Mouse (Mus musculus) naive thymus-derived CD4-positive, alpha-beta T cell, adult 2 months (primary cell): ENCODE data around the gene Hk1.
A peak's percentile ranks its signal among the peaks of the same experiment; 100 is the strongest.
"Not testable (repeated sequence)": the region's sequence is repeated elsewhere in the genome, so short reads cannot be mapped to it uniquely, and the experiment has no call there.

ENCODE experiments used
- DNase-seq: peaks from one replicate; pipeline ENCODE4 v3.0.0-alpha.2; 2011; ENCODE audit warnings: low read depth

Gene Hk1

DNA sequence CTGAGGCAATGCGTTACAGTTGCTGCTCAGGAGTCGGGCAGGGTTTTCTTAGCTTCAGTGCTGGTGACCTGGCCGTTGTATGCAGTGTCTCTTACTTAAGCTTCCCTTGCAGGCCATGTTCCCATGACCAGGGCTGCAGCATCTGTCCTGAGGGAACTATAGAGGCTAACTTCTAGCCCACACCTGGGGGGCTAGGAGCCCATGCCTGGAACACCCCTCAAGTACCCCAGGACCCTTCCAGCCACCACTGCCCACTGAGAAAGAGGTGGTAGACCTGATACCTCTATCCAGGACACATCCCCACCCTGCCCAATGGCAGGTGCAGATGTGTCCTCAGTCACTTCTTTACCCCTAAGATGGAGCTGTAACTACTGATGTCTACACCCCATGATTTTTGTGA lies 38.7 kb downstream of the Hk1 start:
- no peak for DNase-seq

DNA sequence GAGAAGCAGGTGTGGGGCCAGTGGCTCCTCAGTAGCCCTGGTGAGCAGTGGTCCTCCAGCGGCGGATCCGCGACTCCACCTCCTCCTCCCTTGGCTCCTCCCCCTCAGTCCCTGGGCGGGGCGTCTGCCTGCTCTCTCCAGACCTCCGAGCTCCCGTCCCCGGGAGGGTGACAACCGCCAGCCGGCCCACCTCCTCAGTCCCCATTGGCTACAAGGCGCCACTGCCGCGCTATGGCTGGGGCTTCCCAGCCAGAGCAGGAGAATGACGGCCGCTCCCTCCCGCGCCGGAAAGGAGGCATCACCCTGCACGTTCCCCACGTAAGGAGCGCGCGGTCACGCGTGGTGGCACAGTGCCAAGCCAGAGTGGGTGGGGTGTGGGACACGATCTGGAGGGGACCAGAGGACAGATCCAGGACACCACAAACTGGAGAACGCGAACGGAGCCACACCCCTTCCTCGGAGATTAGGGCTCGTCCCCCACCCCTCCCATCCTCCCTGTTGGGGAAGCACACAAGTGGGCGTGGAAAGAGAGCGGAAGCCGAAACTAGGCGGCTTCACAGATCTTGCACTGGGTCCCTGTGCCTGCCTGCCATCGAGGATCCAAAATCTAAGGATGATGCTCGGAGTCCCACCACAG lies 39.5 kb downstream of the Hk1 start:
- peak; percentile 97 for DNase-seq

DNA sequence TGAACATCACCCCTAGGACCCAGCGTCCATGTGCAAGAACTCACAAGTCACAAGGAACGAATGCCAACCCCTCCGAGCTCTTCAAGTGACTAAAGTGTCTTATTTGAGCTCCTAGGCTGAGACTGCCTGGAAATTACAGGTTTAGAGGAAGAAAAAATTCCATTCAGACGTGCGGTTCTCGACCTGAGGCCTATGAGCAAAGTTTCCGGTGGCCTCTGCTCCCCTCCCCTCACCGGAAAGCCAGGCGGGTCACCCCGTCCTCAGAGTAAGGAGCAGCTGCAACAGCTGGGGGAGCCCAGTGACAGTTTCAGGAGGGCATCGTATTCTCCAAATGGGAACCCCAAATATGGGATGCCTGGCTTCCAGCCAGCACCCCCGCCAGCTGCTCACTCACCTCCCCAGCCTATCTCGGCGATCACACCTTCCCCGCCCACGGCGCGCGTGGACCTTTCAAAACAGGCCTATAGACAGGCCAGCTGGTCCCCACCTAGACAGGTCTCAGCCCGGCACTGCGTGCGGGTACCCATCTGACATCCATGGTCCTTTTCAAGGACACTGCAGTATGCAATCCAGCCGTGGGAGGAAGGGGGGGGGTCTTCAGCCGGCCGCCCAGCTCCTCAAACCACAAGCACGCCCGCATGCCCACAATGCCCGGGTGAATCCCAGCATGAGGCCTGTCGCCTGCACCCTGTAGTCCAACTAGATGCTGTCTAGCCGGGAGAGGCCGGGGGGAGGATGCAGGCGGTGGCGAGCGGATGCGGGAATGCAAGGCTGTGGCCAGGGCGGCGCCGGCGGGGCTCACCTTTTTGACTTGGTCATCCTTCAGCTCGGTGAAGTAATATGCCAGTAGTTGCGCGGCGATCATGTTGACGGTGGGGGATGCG lies 40.3 kb downstream of the Hk1 start:
- DNase-seq = peak; percentile 76

DNA sequence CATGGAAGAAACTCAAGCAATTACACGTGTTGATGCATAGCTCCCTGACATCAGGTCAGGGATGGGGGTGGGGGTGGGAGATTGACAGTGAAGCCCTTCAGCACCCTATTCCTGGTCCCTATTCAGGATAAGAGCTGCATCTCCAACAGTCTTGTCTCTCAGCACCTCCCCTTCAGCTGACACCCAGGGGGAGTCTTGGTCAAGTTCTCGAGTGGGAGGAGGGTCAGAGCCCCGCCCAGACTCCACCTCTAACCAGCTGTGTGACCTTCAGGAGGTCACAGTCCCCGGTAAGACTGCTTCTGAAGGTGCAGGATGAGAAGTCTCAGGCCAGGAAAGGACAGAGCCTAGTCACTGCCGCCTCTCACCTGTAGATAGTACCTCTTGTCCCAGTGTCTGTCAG lies 41.1 kb downstream of the Hk1 start:
- DNase-seq = no peak

DNA sequence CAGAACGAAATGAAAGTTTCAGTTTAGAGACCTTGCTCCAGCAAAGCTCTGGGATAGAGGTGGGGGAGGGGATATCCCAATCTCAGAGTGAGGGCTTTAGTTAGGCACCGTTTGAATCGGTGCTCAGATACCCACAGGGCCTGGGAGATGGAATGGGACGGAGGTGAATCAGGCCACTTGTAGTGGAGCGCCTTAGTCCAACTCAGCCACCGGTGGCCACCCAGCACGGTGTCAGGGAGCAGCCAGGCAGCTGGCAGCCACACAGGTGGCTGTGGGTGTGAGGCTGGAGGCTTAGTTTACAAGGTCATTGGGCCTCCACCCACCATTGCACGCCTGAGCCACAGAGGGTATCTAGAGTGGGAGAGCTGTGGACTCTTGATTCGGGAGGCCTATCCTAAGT lies 41.5 kb downstream of the Hk1 start:
- DNase-seq = no peak

DNA sequence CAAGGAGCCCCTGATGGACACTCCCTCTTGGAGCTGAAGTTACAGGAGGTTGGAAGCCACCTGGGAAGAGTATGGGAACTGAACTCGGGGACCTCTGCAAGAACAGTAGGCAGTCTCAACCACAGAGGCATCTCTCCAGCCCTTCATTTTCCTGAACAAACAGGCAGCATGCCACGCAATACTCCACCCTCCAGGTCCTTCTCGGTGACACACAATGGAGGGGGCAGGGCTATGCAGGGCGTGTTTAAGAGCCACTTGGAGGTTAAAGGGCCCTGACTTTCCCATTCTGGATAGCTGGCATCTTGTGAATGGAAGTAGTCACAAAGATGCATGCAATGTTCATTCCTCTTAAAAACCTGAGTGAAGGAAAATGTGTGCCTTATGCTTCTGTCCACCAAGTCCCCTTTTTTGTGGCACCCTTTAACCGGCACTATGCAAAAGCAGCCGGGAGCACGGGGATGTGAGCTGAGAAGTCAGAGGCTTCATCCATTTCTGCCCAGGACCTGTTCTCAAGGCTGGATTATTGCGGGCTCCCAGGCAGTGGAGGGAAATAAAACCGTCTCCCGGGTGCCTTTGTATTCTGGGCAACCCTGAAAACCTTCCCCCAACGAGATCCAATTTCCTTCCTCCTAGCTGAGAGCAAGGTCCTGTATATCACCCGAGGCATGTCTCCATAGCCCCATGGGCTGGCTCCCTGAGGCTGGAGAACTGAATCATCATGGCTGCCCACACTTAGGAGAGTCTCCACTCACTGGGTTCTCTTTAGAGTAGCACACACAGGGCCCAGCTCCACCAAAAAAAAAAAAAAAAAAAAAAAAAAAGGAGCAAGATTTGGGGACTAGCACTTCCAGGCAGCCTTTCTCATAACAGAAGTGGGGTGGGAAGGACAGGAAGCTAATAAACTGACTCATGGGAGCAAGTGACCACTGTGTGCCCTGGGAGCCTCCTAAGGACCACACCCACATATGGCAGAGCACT lies 42.8 kb downstream of the Hk1 start:
- DNase-seq = no peak

DNA sequence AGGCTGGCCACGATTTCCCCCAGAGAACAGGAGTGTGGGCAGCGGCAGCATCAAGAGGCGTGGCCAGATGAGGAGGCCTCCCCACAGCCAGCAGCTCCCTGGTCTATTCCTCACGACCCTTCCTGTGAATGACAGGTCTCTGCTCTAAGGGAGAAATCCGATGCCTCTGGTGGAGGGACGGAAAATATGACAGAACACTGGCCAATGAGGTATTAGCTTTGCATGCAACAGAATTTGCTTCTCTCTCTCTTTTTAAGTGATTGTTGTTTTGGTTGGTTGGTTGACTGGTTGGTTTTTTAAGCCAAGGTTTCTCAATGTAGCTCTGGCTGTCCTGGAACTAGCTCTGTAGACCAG lies 44.3 kb downstream of the Hk1 start:
- no peak for DNase-seq

DNA sequence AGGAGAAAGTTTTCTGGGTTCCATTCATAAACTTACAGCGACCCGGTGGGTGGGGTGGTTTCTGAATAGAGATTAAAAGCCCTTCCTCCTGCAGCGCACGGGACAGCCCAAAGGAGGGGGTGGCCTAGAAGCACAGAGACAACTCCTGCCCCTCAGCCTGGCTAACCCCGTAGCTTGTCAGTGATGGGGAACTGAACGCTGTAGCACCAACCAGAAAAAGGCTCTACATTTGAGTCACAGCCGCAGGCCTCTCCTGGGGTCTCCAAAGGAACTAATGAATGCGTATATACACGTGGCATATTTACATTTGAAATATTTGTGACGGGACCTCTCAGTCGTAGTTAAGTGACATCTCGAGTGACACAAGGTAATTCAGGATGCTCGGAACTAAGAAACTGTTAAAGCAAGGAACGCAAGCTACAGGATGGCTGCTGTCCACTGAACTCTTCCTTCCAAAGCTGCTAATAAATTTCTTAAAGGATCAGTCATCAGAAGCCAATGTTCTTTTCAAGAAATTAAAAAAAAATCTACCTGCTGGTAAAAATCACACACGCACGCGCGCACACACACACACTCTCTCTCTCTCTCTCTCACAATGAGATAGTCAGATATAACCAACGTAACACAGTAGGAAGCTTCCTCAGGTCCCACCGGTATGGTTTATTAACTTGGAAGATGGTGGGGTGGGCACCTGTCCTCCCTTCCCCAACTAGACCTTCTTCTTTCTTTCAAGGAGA lies 44.9 kb downstream of the Hk1 start:
- DNase-seq = no peak

DNA sequence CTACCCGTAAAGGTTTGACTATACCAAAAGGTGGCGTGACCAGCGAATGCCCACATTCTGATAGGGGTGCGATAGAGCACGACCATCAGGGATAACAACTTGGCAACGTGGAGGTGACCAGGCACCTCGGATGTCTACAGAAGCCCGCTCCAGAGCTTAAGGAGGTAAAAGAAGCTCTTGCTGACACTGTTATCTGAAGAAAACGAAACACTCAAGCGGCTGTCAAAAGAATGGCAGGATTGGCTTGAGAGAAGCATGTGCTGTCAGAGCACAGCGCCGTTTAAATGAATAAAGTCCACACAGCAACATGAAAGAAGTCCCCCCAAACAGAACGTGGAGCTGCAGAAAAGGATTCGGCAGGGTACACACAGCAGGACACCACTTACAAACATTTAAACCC lies 46.4 kb downstream of the Hk1 start:
- DNase-seq = no peak

DNA sequence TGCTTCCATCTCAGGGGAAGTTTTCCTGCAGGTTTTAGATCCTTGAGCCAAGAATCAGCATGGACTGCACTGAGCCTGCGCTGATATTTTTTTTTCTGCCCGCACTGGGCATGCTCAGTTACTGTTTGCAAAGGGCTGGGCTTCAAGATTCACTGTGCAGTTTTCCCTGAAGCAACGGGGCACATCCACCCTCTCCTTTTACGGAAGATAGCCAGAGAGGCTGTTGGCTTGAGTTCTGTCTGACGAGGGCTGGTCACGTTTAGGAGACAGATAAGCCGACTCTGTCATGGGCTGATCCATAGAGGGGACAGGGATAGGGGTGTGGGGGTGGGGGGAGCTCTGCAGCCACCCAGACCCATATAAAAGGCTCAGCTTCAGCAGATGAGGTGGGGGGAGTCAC lies 47.2 kb downstream of the Hk1 start:
- DNase-seq = no peak

DNA sequence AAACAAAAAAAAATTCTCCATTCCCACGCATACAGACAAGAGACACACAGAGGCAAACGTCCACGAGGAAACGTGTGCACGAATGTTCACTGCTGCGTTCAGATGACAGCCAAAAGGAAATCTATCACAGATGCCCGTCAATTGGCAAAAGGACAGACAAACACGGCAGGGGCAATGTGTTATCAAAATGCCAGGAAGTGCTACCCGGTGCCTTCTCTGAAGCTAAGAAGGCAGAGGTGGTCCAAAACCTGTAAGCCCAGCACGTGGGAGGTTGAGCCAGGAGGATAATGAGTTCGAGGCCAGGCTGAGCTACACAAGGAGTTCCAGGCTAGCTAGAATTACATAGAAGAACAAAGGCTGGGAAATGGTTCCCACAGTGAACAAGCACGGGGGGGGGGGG lies 47.9 kb downstream of the Hk1 start:
- no peak for DNase-seq

DNA sequence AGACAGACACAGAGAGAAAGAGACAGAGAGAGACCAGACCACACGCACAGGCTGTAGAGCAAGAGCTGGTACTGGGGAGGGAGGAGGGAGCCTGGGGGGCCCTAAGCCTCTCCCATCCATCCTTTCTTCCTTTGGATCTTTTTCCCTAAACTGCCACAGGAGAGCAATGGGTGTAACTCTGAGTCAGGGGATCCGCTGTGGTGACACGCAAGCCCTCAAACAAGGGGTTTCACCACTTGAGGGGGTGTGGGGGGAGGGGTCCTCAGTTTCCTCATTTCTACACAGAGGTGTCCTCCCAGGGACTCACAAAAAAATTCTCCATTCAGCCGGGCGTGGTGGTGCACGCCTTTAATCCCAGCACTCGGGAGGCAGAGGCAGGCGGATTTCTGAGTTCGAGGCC lies 48.4 kb downstream of the Hk1 start:
- no peak for DNase-seq

DNA sequence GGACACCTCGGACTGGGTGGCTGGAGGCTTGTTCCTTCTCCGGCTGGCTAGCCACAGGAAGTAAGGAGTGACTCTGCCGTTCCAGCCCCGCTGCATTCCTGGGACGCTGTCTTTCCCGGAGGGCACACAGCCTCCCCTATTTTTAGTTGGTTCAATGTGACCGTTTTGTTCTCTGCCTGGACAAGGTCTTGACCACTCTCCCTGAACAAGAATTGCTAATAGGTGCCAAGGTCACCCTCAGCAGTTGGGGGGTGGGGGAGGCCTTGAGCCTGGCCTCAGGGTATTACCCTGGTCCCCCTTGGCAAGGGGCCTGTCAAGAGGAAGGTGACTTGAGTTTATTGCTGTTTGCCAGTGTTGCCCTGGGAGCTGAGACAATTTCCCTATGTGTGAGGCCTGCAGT lies 49.9 kb downstream of the Hk1 start:
- no peak for DNase-seq

DNA sequence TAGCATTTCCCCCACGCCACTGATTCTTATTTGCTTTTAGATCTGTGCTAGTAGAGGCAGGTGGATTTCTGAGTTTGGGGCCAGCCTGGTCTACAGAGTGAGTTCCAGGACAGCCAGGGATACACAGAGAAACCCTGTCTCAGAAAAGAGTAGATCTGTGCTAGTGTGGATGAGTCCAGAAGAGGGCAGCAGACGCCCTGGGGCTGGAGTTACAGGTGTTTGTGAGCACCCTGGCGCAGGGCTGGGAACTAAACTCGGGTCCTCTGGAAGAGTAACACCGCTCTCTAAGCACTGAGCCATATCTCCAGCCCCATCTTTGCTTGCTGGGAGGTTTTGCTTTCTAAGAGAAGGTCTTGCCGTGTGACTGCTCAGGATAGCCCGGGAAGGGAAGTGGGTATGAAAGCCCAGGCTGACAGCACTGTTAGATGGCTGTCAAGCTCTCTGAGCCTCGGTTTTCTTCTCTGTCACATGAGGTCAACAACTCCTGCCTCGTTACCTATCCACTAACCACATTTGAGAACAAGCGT lies 50.8 kb downstream of the Hk1 start:
- peak; percentile 43 for DNase-seq

DNA sequence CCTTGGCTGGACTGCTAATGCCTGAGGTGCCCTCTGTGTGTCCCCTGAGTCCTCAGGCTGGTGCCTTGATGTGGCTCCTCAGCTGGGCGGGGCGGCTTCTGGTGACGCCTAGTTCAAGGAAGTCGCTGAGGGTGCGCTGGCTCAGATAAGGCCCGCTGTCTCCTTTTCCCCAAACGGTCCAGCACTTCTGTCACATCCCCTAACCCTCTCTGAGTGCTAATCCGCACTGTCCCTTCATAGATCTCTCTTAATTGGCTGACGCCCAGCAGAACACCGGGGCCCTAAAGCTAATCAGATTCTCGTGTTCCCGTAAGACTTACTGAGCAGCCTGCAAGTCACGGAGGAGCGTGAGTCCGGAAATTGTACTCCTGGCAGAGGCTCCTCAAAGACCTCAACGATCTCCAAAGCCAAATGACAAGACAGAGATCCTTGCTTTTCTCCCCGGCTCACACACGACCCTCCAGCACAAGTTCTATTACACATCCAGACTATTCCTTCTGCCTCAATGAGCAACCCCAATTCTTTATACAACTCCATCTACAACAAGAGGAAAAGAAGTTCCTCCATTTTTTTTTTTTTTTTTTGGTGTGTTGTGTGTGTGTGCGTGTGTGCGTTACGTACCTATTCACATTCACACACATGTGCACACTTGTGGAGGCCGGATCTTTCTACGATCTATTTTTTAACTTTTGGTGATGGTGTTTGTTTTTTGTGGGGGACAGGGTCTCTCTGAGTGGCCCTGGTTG lies 52.0 kb downstream of the Hk1 start:
- peak; percentile 75 for DNase-seq

DNA sequence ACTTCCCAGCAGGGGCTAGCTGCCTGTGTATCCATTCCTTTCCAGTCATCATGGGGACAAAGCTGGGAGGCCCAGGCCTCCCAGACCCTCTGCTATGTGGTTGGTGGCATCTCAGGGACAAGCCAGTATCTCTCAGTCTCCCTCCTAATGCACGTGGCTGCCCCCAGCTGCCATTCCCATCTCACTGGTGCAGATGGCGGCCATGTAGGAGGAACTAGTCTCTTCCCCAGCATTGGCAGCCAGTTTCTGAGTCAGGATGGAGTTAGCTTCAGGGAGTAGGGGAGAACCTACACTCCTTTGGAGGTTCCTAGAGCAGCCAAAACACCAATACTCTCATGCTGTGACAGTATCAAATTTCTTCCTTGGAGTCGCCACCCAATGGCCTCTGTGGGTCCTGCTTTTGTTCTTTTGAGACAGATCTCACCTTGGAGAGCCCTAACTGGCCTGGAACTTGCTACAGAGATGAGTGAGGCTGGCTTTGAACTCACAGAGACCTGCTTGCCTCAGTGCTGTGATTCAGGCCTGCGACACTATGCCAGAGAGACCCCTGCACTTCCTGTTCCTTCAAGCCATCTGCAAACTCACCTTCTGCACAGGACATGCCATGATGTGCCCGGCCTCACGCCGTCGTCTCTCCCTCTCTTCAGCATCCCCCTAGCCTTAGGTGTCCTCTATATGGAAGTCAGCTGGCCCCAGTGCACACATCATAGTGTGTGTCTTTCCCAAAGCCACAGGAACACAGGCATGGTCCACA lies 52.7 kb downstream of the Hk1 start:
- no peak for DNase-seq

DNA sequence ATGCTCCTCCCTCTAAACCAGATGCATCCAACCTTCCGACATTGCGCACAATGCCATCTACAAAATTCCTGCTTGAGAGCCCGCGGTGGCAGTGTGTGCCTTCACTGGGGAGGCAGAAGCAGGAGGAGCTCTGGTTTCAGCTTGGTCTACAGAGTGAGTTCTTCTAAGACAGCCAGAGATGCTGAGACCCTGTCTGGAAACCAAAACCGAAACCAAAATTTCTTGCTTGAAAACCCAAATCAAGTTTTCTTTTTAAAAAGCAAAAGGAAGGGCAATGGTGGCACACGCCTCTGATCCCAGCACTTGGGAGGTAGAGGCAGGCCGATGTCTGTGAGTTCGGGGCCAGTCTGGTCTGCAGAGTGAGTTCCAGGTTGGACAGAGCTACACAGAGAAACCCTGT lies 53.7 kb downstream of the Hk1 start:
- peak; percentile 48 for DNase-seq

DNA sequence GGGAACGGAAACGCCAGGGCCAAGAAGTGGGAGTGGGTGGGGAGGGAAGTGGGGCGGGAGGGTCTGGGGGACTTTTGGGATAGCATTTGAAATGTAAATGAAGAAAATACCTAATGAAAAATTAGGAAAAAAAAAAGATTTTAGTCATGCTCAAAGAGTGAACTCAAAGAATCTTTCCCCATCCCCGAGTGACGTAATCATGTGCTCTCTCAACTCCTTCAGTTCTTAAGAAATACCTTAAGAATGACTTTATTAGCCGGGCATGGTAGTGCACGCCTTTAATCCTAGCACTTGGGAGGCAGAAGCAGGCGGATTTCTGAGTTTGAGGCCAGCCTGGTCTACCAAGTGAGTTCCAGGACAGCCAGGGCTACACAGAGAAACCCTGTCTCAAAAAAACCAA lies 56.9 kb downstream of the Hk1 start:
- DNase-seq = not testable (repeated sequence)

DNA sequence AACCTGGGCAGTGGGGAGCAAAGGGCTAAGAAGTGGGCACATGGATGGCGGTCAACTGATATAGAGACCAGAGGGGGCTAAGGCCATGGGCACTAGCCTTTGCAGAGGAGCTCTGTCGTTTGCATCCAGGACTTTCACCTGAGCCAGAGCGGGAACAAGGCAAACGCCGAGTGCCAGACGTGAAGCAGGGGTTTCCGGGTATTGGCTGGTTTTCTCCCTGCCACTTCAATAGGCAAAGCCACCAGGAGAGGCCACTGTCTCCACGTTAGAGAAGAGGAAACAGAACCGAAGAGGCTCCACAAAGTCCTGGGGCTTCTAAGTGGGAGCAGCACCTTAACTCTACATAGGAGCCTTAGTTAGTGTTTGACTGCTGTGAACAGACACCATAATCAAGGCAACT lies 58.3 kb downstream of the Hk1 start:
- no peak for DNase-seq

DNA sequence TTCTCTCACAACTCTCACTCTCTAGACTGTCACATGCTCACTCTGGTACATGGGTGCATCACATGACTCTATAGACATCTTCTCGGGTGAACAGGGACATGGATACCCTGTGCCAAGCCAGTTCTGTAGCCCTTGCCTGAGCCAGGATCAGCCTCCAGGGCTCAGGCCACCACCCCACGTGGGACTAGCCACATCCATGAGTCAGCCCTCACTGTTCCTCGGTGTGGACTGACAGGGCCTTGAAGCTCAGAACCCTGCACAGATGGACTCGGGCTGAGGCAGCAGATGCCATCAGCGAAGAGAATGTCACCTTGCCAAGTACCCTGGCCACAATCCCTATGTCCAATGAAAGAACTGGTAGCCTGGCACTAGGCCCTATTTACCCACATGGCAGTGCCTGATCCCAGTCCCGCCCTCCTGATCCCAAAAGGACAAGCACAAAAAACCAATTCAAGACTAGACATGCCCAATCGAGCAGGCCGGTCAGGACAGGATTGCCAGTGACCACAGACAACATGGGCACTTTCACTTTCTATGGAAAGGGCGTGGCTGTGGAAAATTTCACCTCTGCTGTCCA lies 59.2 kb downstream of the Hk1 start:
- DNase-seq = no peak
